Mouse (Mus musculus) hindbrain, embryonic 14.5 days (tissue): ENCODE measurements around the gene Cks1b. TPM values are rescaled to one million over a fixed set of nuclear protein-coding genes. Genes with fewer than 3 reads are reported as not detected.

Source experiments
- ATAC-seq: fragments of 200-750 bp; cut with Nextera tagmentation; 2 replicates; pipeline ENCODE4 v1.8.0; 2017; ENCODE audit warnings: moderate number of reproducible peaks, mild to moderate bottlenecking, moderate TSS enrichment, moderate library complexity; ENCODE audit not compliant: low FRiP score
- DNase-seq: peaks from one replicate; pipeline ENCODE4 v3.0.0-alpha.2; 2015; ENCODE audit warnings: low spot score
- H3K27ac ChIP-seq: fragments of 300-500 bp; sonication (generic); 2 replicates; pipeline ENCODE4 v1.5.1; 2014; ENCODE audit warnings: mild to moderate bottlenecking, moderate library complexity
- H3K27me3 ChIP-seq: fragments of 300-500 bp; sonication (generic); 2 replicates; pipeline ENCODE4 v1.6.1; 2014; ENCODE audit warnings: mild to moderate bottlenecking, low read length, mixed read lengths; ENCODE audit not compliant: control insufficient read depth, insufficient read depth
- H3K36me3 ChIP-seq: fragments of 300-500 bp; sonication (generic); replicated peaks from 2 replicates; pipeline ENCODE4 v1.6.1; 2014; ENCODE audit not compliant: control insufficient read depth, insufficient read depth
- H3K4me1 ChIP-seq: fragments of 300-500 bp; sonication (generic); replicated peaks from 2 replicates; pipeline ENCODE4 v1.6.1; 2014; ENCODE audit warnings: antibody characterized with exemption, low read length, mixed read lengths; ENCODE audit not compliant: control insufficient read depth, insufficient read depth
- H3K4me2 ChIP-seq: fragments of 300-500 bp; sonication (generic); replicated peaks from 2 replicates; pipeline ENCODE4 v1.6.1; 2014; ENCODE audit warnings: mild to moderate bottlenecking, moderate library complexity
- H3K4me3 ChIP-seq: fragments of 300-500 bp; sonication (generic); replicated peaks from 2 replicates; pipeline ENCODE4 v1.5.1; 2014; ENCODE audit warnings: mild to moderate bottlenecking, low read length
- H3K9ac ChIP-seq: fragments of 300-500 bp; sonication (generic); 2 replicates; pipeline ENCODE4 v1.6.1; 2014
- H3K9me3 ChIP-seq: fragments of 300-500 bp; sonication (generic); 2 replicates; pipeline ENCODE4 v1.6.1; 2016; ENCODE audit warnings: low read length; ENCODE audit not compliant: control insufficient read depth
- WGBS: fragments of 180-500 bp; shearing (Covaris S2); extraction: QIAGEN DNeasy Blood & Tissue Kit; methylation state at CpG from one replicate; pipeline ENCODE4 v1.1.7; 2014; 5-methylcytosine and 5-hydroxymethylcytosine counted together
- polyA plus RNA-seq: library from polyadenylated mRNA; unstranded; fragments of >200 nt; fragmentation: Nextera tagmentation; extraction: Ambion mirVana; gene quantifications from 2 replicates; pipeline ENCODE4 v1.2.1, GENCODE M21; 2014

Gene Cks1b
- polyA plus RNA-seq, 1 experiment from 2014 or later = 99.4 TPM

GRCm38 (mm10) chr3:89380291-89380690 is 37.9 kb downstream of the Cks1b start:
- H3K9me3 ChIP-seq = no peaks in the 10 kb centered on the region
- ATAC-seq = no peak

GRCm38 (mm10) chr3:89379388-89380131 is 38.6 kb downstream of the Cks1b start:
- Histone ChIP-seq H3K27ac (no peak overlapping the region), H3K36me3 (no peaks in the 10 kb centered on the region), H3K9ac (peak overlapping the region; percentile 78; the same call in 1 of the 2 replicates), H3K9me3 (no peaks in the 10 kb centered on the region), H3K4me3 (no peak overlapping the region), H3K4me2 (peak overlapping the region; percentile 85), H3K4me1 (peaks cover 14% of the 10 kb centered on the region), H3K27me3 (no peaks in the 10 kb centered on the region)
- ATAC-seq (no peak), DNase-seq (no peak)
- WGBS = 85% methylated on average over 31 of the region's 31 CpGs

More at GRCm38 (mm10) chr3:89380291-89380690, 37.9 kb downstream of the Cks1b start:
- Histone ChIP-seq H3K36me3 (no peaks in the 10 kb centered on the region), H3K9ac (no peak overlapping the region), H3K27me3 (no peaks in the 10 kb centered on the region), H3K4me3 (no peak overlapping the region), H3K4me2 (no peak overlapping the region), H3K27ac (no peak overlapping the region), H3K4me1 (peaks cover 14% of the 10 kb centered on the region)
- WGBS = 94% methylated on average over 14 of the region's 14 CpGs
- no peak for DNase-seq

- DNase-seq (peak; percentile 79), ATAC-seq (peak; percentile 90)
- Histone ChIP-seq H3K9ac (peak overlapping the region; percentile 78), H3K27ac (0 out of 2 replicates have a peak overlapping the region, but pooled peaks have one; percentile 14), H3K4me2 (peak overlapping the region; percentile 85), H3K27me3 (no peaks in the 10 kb centered on the region), H3K4me1 (peaks cover 14% of the 10 kb centered on the region), H3K9me3 (no peaks in the 10 kb centered on the region), H3K4me3 (peak overlapping the region; percentile 51), H3K36me3 (no peaks in the 10 kb centered on the region)
- WGBS = 1% methylated on average over 26 of the region's 29 CpGs
Observed at GRCm38 (mm10) chr3:89378394-89379067, 39.7 kb downstream of the Cks1b start.

GRCm38 (mm10) chr3:89377831-89378230 is 40.4 kb downstream of the Cks1b start:
- no peak for DNase-seq
- no peaks in the 10 kb centered on the region for H3K36me3 ChIP-seq
- no peaks in the 10 kb centered on the region for H3K9me3 ChIP-seq
- peak overlapping the region; percentile 85 for H3K4me2 ChIP-seq
- no peaks in the 10 kb centered on the region for H3K27me3 ChIP-seq
- ATAC-seq = no peak; the same call in 1 of the 2 replicates
- 76% methylated on average over 4 of the region's 4 CpGs for WGBS
- peaks cover 14% of the 10 kb centered on the region for H3K4me1 ChIP-seq
- peak overlapping the region; percentile 78 for H3K9ac ChIP-seq
- peak overlapping the region; percentile 51; the same call in 1 of the 2 replicates for H3K4me3 ChIP-seq
- H3K27ac ChIP-seq = no peak overlapping the region

- Histone ChIP-seq H3K27me3 (no peaks in the 10 kb centered on the region), H3K9ac (no peak overlapping the region), H3K4me3 (no peak overlapping the region), H3K4me1 (peaks cover 8% of the 10 kb centered on the region), H3K27ac (no peak overlapping the region), H3K36me3 (no peaks in the 10 kb centered on the region), H3K4me2 (no peak overlapping the region), H3K9me3 (no peaks in the 10 kb centered on the region)
- DNase-seq (no peak), ATAC-seq (no peak)
- WGBS = 43% methylated on average over 5 of the region's 5 CpGs
Observed at GRCm38 (mm10) chr3:89373581-89374231, 44.5 kb downstream of the Cks1b start.

- Histone ChIP-seq H3K4me2 (no peak overlapping the region), H3K27me3 (no peaks in the 10 kb centered on the region), H3K36me3 (no peaks in the 10 kb centered on the region), H3K27ac (no peak overlapping the region), H3K4me1 (no peaks in the 10 kb centered on the region), H3K4me3 (no peak overlapping the region), H3K9me3 (no peaks in the 10 kb centered on the region), H3K9ac (no peak overlapping the region)
- no peak for ATAC-seq
- 69% methylated on average over 11 of the region's 11 CpGs for WGBS
- no peak for DNase-seq
Observed at GRCm38 (mm10) chr3:89367338-89367737, 50.8 kb downstream of the Cks1b start.

- Histone ChIP-seq H3K4me1 (no peaks in the 10 kb centered on the region), H3K36me3 (no peaks in the 10 kb centered on the region), H3K9ac (no peak overlapping the region), H3K27me3 (no peaks in the 10 kb centered on the region), H3K9me3 (no peaks in the 10 kb centered on the region), H3K4me3 (no peak overlapping the region), H3K27ac (no peak overlapping the region), H3K4me2 (no peak overlapping the region)
- 75% methylated on average over 20 of the region's 20 CpGs for WGBS
- DNase-seq = no peak
- ATAC-seq = no peak
Observed at GRCm38 (mm10) chr3:89365486-89366414, 52.4 kb downstream of the Cks1b start.
